Mouse (Mus musculus): Measurements from ENCODE around the gene 0610040J01Rik. TPM values are rescaled to one million over a fixed set of nuclear protein-coding genes. Genes with fewer than 3 reads are reported as not detected.

0610040J01Rik gene
- total RNA-seq, 2 experiments from 2014 or later, result 4.5 to 5.1 TPM

DNA sequence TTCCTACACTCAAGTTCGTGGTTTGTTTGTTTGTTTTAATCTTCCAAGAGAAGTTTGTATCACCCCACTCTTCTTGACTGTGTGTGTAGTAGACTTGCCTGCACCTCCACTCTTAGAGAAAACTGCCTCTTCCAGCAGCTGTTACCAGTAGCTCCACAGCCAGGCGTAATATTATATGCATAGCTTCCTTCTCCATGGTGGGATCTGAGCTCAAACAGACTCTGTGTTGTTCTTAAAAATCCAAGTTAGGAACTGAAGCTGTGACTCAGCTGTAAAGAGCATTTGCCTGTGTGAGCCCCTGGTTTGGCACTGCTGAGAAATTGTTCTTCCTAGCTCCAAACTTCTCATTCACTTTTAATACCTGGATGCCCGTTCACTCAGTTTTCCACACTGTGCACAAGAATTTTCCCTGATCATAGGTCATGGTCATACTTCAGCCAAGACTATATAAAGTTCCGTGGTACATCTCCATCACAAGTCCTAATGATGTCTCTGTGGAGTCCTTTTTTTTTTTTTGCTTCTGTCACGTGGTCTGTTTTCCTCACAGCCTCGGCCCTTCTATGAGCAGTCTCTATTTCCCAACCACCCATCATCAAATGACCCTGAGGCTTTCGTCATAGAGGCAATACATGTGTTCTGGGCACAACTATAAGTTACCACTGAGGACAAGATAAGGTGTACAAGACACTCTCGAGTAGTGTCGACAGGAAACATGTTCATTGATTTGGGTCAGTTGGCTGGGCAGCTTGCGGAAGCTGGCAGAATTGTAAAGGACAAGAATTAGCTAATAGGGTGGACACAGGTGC is 16.4 kb downstream of the 0610040J01Rik start:
- DNase-seq (ENCODE audit: extremely low spot score in 1 of 2, low spot score in 1 of 2), result no peak

DNA sequence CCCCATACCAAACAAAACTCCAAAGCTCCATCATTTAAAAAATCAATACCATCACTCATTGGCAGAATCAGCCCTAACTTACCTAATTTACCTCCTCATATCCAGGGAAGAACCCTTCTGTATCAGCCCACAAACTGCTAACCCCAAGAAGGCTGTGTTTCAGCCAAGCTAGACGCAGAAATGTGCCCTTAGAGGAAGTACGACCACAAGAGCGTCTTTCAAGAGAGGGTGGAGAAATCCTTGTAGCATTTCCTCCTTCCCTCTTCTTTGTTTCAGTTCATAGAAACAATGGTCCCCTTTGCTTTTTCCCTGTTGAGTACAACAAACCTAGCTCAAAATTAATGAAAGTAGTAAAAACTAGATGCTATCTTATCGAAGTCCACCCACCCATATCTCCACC is 18.9 kb downstream of the 0610040J01Rik start:
- no peak for DNase-seq (ENCODE audit: extremely low spot score in 1 of 2, low spot score in 1 of 2)

DNA sequence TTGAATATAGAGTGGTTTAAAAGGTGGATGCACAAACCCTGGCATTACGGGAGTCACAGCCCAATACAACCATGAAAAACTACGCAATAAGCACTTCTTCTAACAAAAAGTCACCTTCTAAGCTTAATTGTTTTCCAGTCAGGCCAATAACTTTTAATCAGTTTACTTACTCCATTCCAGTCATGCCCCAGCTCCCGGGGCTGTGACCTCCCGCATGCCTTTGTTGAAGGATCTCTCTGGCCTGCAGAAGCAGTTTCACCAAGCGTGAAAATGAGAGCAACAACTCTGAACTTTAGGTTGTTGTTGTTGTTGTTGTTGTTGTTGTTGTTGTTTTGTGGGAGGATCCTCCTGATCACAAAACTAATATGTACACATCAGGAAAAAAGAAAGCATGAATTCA is 21.8 kb downstream of the 0610040J01Rik start:
- no peak for DNase-seq (ENCODE audit: extremely low spot score in 1 of 2, low spot score in 1 of 2)

DNA sequence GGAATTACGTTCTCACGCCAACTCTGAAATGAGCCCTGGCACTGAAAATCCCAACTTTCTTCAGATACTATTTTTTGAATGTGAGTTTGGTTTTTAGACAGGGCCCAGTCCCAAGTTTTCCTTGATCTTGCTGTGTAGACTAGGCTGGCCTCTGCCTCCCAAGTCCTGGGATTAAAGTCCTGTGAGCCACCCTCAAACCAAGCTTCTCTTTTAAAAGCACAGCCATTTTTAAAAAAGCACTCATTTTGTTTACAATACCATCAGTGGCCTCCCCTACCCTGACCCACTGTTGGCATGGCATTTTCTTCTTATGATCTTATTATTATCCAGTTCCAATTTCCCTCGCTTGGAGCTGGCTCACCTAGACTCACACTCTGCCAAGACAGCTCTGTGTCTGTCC is 22.3 kb downstream of the 0610040J01Rik start:
- DNase-seq (ENCODE audit: extremely low spot score in 1 of 2, low spot score in 1 of 2), result no peak

DNA sequence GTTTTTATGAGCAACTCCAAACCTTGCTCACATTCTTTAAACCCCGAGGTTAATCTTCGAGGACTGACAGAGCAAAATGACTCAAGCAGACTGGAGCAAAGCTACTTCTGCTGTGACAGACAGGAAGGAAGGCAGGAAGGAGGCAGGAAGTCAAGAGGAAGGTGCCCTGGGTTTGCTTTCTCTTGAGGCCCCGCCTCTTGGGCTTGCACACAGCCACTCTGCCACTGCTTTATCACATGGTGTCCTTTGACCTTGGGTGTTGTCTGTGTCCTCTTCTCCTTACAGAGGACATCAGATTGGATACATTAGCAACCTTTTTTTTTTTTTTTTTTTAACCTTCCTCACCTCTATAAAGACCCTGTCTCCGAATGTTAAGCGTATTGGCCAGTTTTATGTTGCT is 25.0 kb downstream of the 0610040J01Rik start:
- no peak for DNase-seq (ENCODE audit: extremely low spot score in 1 of 2, low spot score in 1 of 2)

DNA sequence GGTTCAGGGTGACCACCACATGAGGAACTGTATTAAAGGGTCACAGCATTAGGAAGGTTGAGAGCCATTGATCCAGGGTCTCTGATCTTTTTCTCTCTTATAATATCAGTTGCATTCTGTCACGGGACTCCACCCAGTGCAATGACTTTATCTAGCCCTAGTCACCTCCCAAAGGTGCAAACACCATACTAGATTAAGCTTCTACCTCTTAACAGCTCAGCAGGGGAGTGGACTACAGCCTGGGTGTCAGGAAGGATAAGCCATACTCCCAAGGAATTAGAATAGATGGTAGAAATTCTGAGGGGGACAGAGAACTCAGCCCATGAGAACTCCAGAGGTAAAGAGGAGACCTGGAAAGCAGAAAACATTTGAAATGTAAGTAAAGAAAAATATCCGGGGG is 25.7 kb downstream of the 0610040J01Rik start:
- DNase-seq (ENCODE audit: extremely low spot score in 1 of 2, low spot score in 1 of 2), result no peak

DNA sequence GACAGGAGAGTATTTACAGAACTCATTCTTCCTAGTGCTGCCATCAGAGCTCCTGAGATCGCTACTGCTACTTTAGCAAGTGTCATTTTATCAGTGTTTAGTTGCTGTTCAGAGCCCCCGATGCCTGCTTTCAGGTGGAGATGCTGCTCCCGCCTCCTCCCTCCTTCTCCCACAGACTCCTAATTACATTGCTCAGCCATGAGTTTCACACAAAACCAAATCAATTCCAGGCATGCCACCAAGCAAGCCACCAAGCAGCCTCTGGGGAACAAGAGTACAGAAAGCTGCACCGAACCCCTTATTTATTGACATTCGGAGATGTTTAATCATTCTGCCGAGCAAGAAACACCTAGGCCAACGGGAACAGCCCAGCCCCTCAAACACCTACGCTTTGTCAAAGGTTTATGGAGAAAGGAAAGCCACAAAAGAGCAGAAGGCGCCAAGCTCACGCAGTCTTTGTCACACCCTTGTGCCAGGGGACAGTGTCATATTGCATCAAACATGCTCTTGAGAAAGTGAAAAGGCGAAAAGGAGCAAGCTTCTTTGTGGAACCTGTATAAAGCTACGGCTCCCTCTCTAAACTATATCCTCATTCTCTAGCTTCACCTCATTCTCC is 27.7 kb downstream of the 0610040J01Rik start:
- DNase-seq (ENCODE audit: extremely low spot score in 1 of 2, low spot score in 1 of 2), result no peak

DNA sequence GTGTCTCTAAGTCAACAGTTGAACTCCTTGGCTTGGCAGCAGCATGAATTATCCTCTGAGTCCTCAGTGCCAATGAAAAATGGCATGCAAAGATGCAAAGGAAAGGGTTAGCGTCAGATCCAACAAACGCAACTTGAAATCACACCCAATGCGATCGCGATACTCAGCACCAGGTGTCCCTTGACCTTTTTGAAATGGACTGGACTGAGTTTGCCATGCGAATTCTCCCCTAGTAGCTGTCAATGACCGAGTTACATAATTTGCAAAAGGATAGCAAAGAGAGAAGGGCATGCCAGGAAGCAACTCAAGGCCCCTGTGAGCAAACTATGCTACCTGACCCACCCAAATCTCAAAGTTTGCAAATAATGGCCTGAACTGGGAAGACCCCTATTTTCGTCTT is 34.9 kb downstream of the 0610040J01Rik start:
- no peak for DNase-seq (ENCODE audit: extremely low spot score in 1 of 2, low spot score in 1 of 2)

DNA sequence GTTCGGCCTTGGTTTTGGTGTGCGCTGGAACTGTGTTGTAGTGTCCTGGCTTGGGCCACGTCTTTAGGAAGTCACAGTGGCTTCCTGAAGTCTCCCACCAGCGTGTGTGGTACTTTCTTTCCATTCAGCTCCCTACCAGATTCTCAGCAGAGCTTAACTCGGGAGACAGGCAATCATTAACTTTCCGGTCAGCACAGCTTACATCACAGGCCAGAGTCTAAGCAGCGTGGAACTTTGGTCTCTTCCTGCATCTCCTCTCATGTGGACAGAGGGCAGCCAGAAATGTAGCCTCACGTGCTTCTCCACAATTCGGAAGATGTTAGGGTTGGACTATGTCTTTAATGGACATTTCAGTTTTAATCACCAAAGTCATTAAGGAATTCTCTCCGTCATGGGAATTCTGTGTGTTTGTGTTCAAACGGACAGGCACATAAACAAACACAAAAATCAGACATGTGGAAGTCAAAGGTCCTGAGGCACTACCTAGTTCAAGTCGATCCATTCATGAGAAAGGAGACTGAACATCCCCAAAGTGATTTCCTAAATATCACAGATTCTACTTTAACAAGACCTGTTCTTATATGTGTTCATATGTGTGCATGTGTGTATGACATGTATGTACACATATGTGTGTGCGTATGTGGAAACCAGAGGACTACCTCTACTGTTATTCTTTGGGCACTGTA is 35.5 kb downstream of the 0610040J01Rik start:
- no peak for DNase-seq (ENCODE audit: extremely low spot score in 1 of 2, low spot score in 1 of 2)

DNA sequence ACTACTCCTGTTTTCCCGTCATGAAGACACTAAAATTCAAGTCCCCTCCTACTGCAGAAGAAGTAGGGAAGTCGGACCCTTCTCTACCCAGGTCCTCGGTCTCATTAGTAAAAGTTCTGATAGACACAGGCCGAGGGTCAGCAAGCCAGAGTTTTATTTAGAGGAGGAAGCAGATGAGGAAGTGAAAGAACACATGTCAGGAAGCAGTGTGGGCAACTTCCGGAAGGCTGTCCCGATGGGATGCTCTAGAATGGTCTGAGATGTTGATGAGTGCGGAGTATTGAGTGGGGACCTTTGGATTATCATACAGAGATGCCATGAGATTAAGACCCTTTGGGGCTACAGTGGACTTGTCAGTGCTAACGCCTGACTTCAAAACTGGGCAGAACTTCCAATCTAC is 46.7 kb downstream of the 0610040J01Rik start:
- DNase-seq (ENCODE audit: extremely low spot score in 1 of 2, low spot score in 1 of 2), result no peak

DNA sequence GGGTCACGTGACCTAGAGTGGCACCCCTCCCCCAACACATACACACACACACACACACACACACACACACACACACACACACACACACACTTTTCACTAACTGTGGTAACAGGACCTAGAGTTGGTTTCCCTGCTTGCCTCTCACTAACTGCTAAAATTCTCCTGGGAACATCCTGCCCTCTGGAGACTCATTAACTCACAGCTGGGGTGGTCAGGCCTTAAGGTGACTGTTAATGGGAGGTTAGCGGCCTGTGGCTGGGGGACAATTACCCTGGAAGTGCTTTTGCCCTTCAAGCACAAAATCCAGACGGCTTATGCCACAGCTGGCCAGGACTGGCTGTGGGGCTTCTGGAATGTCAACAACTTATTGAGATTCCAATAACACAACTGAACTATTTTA is 55.3 kb downstream of the 0610040J01Rik start:
- no peak for DNase-seq (ENCODE audit: extremely low spot score in 1 of 2, low spot score in 1 of 2)

DNA sequence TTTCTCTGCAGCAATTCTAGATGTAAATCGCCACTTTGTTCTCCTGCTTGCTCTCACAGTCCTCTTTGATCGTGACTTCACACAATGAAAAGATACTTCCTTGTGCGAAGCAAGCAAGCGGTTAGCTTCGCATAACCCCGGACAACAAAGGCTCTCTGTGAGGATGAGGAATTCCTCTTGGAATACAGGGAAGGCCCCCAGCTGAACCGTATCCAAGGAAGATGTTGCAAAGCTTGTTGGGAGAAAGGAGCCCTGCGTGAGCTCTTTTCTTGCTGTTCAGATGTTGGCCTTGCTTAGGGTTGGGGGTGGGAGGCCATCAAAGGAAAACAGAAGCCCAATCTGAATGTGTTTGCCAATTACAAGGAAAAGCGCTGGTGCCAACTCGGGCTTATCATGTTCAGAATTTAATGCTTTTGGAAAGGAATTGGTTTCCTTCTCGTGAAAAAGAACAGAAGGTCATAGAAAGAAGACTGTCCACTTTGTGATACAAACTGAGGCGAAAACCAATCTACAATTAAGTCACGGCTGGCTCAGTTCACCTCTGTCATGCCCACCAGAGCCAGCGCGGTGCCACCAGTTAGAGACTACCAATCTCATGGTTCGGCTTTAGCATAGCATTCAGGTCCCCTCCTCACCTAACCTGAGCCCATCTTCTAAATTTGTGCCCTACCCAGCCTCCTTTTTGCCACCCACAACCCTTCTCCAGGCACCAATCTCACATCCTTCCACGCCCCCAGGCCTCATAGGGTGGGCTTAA is 60.2 kb downstream of the 0610040J01Rik start:
- DNase-seq (ENCODE audit: extremely low spot score in 1 of 2, low spot score in 1 of 2), result no peak

DNA sequence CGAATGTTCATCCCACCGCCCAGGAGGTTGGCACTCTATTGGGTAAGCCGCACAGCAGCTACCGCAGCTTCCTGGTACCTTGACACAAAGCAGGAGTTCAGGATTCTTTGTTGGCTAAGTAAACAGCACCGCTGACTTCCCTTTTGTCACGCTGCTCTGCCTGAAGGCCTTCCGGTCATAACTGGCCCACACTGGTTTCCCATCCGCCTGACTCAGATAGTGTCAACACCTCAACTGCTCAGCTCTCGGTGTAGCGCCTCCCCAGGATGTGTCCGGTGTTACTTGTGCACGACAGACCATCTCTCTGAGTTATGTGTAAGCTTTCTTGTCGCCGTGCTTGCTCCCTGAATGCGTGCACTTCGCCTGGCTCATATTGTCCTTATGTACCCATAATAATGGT is 62.7 kb downstream of the 0610040J01Rik start:
- DNase-seq (ENCODE audit: extremely low spot score in 1 of 2, low spot score in 1 of 2), result no peak

DNA sequence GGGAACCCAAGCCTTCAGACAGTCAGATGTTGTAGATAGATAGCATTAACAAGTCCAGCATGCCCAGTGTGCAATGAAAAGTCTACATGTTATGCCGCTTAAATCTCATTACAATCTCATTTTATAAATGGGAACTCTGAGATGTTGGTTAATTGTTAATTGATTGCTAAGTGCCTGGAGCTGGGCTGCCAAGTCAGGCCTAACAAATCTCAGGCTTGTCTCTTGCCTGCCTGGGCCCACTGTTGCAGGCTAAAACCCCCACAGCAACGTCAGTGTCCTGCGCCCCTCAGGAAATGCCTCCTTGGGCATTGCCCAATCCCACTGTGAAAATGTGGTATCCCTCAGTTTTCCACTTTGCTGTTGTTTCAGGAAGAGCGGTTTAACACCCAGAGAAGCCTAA is 63.9 kb downstream of the 0610040J01Rik start:
- DNase-seq (ENCODE audit: extremely low spot score in 1 of 2, low spot score in 1 of 2), result no peak

DNA sequence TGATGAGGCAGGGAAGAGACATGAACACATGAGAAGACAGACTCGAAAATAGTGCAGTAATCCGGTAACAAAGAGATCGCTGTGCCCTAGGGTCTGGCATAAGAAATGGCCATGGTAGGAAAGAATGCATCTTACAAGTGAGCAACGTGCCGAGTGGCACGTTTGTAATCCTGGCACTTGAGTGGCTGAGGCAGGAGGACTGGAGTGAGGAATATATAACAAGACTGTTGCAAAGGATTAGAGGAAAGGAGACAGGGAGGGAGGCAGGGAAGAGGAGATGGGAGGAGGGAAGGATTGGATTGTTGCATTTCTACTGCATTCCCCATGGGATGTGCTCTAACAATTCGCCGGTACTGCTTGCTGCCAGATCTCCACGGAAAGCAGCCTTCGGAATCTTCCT is 66.9 kb downstream of the 0610040J01Rik start:
- no peak for DNase-seq (ENCODE audit: extremely low spot score in 1 of 2, low spot score in 1 of 2)

DNA sequence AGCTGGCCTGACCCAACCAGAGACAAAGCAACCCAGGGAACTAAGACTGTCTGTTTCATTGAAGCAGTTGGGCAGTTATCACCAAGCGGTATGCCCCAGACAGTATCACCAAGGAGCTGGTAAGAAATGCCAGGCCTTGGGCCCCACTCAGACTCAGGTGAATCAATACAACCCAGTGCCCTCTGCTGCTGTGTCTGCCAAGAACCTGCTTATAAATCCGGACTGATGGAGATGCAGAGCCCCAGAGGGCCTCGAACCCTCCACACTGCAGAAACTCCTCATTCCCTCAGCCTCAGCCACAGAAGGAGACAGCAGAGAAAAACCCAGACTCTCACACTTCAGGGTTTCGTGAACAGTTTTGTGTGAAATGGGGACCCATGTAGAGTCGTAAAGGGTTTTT is 74.1 kb downstream of the 0610040J01Rik start:
- no peak for DNase-seq (ENCODE audit: extremely low spot score in 1 of 2, low spot score in 1 of 2)

DNA sequence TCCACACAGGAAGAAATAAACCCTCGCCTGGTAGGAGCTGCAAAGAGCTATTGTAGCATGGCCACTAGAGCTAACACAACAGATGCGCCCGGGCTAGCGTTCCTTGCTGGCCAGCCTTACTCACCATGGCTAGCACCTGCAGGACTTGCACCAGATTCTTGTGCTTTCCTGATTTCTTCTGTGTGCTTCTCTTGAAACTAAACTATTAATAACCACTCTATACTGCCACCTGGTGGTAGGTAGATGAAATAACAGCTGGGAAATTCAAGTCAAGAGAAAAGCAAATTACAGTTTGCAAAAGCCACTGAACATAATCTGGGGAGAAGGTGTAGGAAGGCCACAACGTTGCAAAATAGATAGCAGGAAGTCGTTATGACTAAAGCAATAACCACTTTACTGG is 74.5 kb downstream of the 0610040J01Rik start:
- DNase-seq (ENCODE audit: extremely low spot score in 1 of 2, low spot score in 1 of 2), result no peak

DNA sequence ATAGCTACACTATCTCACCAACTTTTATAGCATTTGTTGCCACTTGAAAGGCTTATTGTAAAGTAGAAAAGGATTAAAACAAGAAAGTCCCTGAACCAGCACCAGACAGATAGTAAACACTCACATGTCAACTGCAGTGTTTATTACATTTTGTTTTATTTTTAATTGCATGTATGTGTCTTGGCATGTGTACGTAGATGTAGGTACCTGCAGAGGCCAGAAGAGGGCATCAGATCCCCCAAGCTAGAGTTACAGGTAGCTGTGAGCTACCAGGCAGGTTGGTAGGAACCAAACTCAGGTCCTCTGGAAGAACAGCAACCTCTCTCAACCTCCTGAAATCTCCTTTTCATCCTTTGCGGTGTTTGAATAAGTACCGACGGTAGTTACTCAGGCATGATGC is 74.9 kb downstream of the 0610040J01Rik start:
- no peak for DNase-seq (ENCODE audit: extremely low spot score in 1 of 2, low spot score in 1 of 2)

DNA sequence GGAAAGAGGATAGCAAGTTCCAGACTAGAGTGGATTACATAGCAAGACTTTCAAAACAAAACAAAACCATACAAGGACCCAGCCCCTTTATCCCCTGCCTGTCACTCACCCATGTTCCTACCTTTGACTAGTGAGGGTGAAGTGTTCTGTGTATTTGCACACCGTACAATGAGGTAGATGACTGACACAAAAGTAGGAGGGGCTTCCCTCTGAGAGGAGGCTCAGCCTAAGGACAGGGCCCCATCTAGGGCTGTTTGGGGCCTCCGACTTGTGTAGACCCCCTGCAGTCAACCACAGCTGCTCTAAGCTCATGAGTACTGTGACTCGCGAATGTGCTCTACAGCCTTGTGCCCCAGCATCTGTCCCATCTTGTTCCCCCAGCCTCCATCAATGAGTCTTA is 79.1 kb downstream of the 0610040J01Rik start:
- DNase-seq (ENCODE audit: extremely low spot score in 1 of 2, low spot score in 1 of 2), result no peak

DNA sequence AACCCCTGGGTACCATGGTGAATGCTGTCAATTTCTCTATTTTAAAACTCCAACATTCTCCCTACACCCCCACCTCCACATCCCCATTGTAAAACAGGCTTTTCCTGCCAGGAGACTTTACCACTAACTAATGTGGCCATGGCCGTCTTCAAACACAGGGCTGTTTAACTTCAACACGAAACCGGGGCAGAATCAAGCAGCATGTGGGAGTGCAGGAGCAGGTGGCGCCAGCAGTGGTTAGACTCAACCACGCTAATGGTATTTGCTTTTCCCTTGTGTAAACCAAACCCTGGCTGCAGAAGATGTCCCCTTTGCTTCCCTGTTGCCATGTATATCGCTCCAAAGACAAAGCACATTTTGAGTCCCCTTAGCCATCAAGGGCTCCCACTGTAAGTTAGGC is 79.7 kb downstream of the 0610040J01Rik start:
- DNase-seq (ENCODE audit: extremely low spot score in 1 of 2, low spot score in 1 of 2), result no peak
